Mouse (Mus musculus): ENCODE measurements around the gene Mettl16. TPM values are rescaled to one million over a fixed set of nuclear protein-coding genes. Genes with fewer than 3 reads are reported as not detected.
A peak's percentile ranks its signal among the peaks of the same experiment; 100 is the strongest.

The Mettl16 gene
- polyA plus RNA-seq, 1 experiment from 2014 or later = 56.3 TPM

DNA sequence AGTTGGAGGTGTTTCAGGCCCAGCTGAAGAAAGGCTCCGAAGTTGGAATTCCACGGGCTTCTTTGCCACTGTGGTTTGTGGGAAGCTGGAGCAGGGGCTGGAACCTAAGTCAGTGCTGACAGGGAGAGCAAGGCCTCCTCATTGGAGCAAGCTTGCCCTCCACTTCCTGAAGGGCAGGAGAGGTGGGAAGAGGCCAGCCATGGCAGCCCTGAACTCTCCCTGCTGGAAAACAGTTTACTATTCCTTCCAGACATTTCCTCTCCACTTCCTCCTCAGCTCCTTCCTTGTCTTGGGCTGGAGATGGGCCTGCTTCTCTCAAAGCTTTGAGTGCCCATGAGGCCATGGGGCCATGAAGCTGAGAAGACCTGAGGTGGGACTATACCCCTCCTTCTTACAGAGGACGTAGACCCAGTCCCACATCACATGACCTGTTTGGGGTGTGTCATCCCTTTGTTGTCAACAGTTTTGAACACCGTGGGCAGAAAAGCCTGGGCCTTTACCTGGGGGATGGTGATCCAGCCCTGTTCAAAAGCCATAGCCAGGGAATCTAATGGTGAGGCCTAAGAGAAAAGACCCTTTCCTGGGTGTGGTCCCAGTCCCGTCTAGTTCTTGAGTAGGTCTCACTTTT lies 64.1 kb downstream of the Mettl16 start:
- WGBS = 65% methylated on average over 5 of the region's 5 CpGs
- Histone ChIP-seq H3K4me1 (peaks cover 36% of the 10 kb centered on the region), H3K9me3 (no peaks in the 10 kb centered on the region), H3K4me2 (replicated peaks) (no peak overlapping the region), H3K27ac (replicated peaks) (no peak overlapping the region), H3K4me3 (no peak overlapping the region), H3K9ac (replicated peaks) (no peak overlapping the region), H3K36me3 (peaks cover 3% of the 10 kb centered on the region; the same call in 1 of the 2 replicates), H3K27me3 (peaks cover 4% of the 10 kb centered on the region; the same call in 1 of the 2 replicates)
- no peak for ATAC-seq (ENCODE audit: low FRiP score, low read depth)

DNA sequence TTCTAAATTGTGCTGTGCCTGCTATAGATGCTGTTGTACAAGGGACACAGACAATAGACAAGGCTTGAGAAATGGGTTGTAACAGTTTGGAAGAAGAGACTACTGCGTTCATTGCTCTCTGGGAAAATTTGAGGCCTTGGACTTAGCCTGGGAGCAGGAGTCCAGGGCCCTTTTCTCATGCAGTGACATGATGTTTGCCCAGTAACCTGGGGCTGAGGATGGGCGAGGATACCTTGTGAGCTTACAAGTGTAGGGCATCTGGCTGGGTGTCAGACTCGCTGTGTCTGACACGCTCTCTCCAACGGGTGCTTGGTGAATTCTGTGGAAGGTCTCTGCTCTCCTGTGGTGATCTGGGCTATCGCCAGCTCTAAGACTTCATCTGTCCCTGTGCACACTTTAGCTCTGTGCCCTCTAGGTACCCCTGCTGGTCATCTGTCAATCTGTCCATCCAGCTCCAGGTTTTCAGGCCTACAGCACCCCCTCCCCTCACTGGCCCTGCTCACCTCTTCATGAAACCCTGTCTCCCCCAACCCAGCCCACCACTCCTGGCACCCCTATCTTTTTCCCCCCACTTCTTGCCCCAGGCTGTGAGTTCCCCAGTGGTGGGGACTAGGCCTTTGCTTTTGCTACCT lies 65.1 kb downstream of the Mettl16 start:
- WGBS = 85% methylated on average over 6 of the region's 6 CpGs
- no peak for ATAC-seq (ENCODE audit: low FRiP score, low read depth)
- 0 out of 2 replicates have a peak overlapping the region, but pooled peaks have one; percentile 43 for H3K9ac ChIP-seq (replicated peaks)
- H3K4me3 ChIP-seq = no peak overlapping the region
- H3K27ac ChIP-seq (replicated peaks) = no peak overlapping the region
- H3K27me3 ChIP-seq = peaks cover 4% of the 10 kb centered on the region; the same call in 1 of the 2 replicates
- no peak overlapping the region for H3K4me2 ChIP-seq (replicated peaks)
- H3K9me3 ChIP-seq = no peaks in the 10 kb centered on the region
- H3K36me3 ChIP-seq = peaks cover 6% of the 10 kb centered on the region; the same call in 1 of the 2 replicates
- H3K4me1 ChIP-seq = peaks cover 39% of the 10 kb centered on the region

DNA sequence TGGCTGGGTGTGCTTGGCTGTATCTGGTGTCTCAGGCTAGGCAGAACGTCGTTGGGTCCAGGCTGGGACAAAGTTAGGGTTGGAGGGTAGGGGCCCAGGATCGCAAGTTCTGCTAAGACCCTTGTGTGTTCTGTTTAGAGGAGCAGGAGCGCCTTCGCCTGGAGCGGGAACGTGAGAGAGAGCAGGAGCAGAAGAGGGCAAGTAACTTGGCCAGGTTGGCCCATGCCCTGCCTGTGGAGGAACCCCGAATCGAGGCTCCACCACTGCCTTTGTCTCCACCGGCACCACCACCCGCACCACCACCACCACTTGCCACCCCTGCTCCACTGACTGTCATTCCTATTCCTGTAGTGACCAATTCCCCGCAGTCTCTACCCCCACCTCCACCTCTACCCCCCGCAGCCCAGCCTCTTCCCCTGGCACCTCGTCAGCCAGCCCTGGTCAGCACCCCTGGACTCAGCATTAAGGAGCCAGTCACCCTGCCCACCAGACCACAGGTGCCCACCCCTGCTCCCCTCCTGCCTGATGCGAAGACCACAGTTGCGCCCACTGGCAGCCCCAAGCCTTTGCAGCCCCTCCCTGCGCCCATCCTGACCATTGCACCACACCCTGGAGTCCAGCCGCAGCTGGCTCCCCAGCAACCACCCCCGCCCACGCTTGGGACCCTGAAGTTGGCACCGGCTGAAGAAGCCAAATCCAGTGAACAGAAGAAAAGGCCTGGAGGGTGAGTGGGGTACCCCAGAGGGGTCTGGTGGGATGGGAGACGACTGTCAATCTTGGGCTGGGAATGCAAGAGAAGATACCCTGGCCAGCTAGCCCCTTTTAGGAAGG lies 65.8 kb downstream of the Mettl16 start:
- Histone ChIP-seq H3K27me3 (peaks cover 4% of the 10 kb centered on the region; the same call in 1 of the 2 replicates), H3K9ac (replicated peaks) (no peak overlapping the region), H3K36me3 (peaks cover 6% of the 10 kb centered on the region; the same call in 1 of the 2 replicates), H3K9me3 (no peaks in the 10 kb centered on the region), H3K27ac (replicated peaks) (no peak overlapping the region), H3K4me3 (no peak overlapping the region), H3K4me1 (peaks cover 39% of the 10 kb centered on the region), H3K4me2 (replicated peaks) (no peak overlapping the region)
- no peak for ATAC-seq (ENCODE audit: low FRiP score, low read depth)
- 92% methylated on average over 22 of the region's 22 CpGs for WGBS

DNA sequence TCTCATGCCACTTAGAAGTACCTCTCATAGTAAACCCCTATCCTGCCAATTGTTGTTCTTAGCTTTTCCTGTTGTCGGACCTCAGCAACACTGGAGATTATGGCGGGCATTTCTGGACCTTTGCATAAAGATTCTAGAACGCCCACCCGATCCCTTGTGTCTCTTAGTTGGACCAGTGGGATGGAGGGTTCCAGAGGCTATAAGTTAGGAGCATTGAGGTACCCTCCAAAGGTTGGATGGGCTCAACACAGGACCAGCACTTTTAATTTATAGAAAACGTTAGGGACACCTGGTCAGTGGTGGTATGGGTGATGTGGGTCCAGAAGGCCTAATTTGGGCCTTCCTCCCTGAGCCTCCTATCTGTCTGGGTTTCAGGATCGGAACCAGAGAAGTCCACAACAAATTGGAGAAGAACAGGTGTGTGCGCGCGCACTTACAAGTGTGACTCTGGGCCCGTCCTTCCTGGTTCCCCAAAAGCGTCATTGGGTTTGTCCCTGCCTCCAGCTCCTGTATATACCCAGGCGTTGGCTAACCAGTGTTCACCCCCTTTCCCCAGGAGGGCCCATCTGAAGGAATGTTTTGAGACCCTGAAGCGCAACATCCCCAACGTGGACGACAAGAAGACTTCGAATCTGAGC lies 66.5 kb downstream of the Mettl16 start:
- H3K4me3 ChIP-seq = peak overlapping the region; percentile 62
- WGBS = 42% methylated on average over 16 of the region's 16 CpGs
- peak overlapping the region; percentile 91 for H3K27ac ChIP-seq (replicated peaks)
- H3K4me1 ChIP-seq = peaks cover 39% of the 10 kb centered on the region
- no peak for ATAC-seq (ENCODE audit: low FRiP score, low read depth)
- peaks cover 4% of the 10 kb centered on the region; the same call in 1 of the 2 replicates for H3K27me3 ChIP-seq
- H3K4me2 ChIP-seq (replicated peaks) = peak overlapping the region; percentile 77
- no peaks in the 10 kb centered on the region for H3K9me3 ChIP-seq
- peak overlapping the region; percentile 66 for H3K9ac ChIP-seq (replicated peaks)
- H3K36me3 ChIP-seq = peaks cover 13% of the 10 kb centered on the region

DNA sequence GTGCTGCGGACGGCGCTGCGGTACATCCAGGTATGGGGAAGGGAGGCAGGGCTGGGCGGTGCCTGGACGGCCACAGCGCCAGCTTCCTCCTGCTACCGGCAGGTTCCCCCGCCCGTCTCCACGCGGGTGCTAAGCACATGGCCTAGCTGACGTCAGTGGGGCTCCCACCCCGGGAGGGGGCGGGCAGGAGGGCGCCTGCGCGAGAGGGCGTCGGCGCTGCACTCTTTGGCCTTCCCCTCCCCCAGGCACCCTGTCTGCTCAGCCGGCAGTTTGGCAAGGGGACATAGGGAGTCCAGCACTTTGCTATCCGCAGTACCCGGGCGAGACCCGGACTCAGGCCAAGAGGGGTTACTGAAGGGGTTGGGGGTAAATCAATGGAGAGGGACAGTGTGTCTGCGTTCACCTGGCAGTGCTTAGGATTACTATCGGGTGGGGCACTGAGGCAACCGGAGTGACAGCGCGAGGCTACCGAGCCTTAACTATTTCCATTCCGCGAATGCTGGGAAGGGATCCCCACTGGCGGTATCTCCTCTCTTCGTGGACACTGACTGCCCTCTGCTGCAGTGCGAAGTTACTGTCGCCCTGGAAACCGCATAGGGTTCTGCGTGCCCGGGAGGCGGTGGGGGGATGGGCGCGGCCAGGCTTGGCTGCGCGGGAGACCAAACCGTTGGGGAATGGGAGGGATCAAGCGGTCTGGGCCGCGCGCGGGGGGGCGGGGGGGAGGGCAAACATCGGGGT lies 67.2 kb downstream of the Mettl16 start:
- Histone ChIP-seq H3K9me3 (no peaks in the 10 kb centered on the region), H3K4me2 (replicated peaks) (peak overlapping the region; percentile 77), H3K27ac (replicated peaks) (peak overlapping the region; percentile 91), H3K4me1 (peaks cover 34% of the 10 kb centered on the region), H3K27me3 (peaks cover 4% of the 10 kb centered on the region; the same call in 1 of the 2 replicates), H3K4me3 (peak overlapping the region; percentile 62), H3K9ac (replicated peaks) (peak overlapping the region; percentile 66), H3K36me3 (peaks cover 20% of the 10 kb centered on the region)
- peak; percentile 82 for ATAC-seq (ENCODE audit: low FRiP score, low read depth)
- WGBS = under 1% methylated on average over 46 of the region's 54 CpGs

DNA sequence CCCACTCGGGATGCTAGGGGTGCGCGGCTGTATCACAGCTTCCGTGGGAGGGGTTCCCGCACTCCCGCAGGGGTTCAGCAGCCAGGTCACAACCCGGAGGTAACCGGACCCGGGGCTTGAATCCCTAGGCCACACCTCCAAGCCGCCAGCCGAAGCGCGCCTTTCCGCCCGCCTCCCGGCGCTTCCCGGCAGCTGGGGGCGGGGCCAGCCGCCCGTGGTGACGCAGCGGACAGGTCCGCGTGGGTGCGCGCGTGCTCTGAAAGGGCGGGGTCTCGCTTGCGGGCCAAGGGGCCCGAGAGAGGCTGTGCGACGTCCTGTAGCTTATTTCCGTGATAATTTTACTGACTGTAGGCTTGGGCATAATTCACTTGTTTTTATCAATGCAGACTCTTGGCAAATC lies 67.8 kb downstream of the Mettl16 start:
- peak overlapping the region; percentile 66 for H3K9ac ChIP-seq (replicated peaks)
- H3K9me3 ChIP-seq = no peaks in the 10 kb centered on the region
- H3K27ac ChIP-seq (replicated peaks) = peak overlapping the region; percentile 91
- ATAC-seq (ENCODE audit: low FRiP score, low read depth) = peak; percentile 69
- peak overlapping the region; percentile 77 for H3K4me2 ChIP-seq (replicated peaks)
- under 1% methylated on average over 28 of the region's 35 CpGs for WGBS
- peaks cover 26% of the 10 kb centered on the region for H3K36me3 ChIP-seq
- peaks cover 4% of the 10 kb centered on the region; the same call in 1 of the 2 replicates for H3K27me3 ChIP-seq
- H3K4me3 ChIP-seq = peak overlapping the region; percentile 62
- peaks cover 28% of the 10 kb centered on the region for H3K4me1 ChIP-seq

DNA sequence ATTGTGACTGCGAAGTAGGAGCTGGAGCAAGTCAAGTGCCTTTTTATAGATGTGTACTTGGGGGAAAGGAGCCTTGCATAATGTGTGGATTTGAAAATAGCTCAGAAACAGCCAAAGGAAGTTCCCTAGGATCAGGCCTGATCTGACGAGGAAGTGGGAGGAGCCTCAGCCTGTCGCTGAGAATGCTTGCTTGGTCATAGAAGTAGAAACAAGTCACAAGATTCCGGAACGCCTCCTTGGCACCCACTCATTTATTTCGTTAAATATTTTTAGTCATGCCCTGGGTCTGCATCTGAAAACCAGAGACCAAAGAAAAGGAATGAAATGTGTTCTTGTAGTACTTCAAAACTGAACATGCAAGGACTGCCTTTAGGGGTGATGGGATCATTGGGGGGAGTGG lies 68.3 kb downstream of the Mettl16 start:
- no peak overlapping the region; the same call in 1 of the 2 replicates for H3K27ac ChIP-seq (replicated peaks)
- no peak for ATAC-seq (ENCODE audit: low FRiP score, low read depth)
- H3K4me1 ChIP-seq = peaks cover 23% of the 10 kb centered on the region
- H3K9me3 ChIP-seq = no peaks in the 10 kb centered on the region
- H3K4me3 ChIP-seq = peak overlapping the region; percentile 62; the same call in 1 of the 2 replicates
- 52% methylated on average over 6 of the region's 6 CpGs for WGBS
- no peak overlapping the region for H3K9ac ChIP-seq (replicated peaks)
- H3K36me3 ChIP-seq = peaks cover 31% of the 10 kb centered on the region
- H3K27me3 ChIP-seq = peaks cover 4% of the 10 kb centered on the region; the same call in 1 of the 2 replicates
- H3K4me2 ChIP-seq (replicated peaks) = peak overlapping the region; percentile 77

DNA sequence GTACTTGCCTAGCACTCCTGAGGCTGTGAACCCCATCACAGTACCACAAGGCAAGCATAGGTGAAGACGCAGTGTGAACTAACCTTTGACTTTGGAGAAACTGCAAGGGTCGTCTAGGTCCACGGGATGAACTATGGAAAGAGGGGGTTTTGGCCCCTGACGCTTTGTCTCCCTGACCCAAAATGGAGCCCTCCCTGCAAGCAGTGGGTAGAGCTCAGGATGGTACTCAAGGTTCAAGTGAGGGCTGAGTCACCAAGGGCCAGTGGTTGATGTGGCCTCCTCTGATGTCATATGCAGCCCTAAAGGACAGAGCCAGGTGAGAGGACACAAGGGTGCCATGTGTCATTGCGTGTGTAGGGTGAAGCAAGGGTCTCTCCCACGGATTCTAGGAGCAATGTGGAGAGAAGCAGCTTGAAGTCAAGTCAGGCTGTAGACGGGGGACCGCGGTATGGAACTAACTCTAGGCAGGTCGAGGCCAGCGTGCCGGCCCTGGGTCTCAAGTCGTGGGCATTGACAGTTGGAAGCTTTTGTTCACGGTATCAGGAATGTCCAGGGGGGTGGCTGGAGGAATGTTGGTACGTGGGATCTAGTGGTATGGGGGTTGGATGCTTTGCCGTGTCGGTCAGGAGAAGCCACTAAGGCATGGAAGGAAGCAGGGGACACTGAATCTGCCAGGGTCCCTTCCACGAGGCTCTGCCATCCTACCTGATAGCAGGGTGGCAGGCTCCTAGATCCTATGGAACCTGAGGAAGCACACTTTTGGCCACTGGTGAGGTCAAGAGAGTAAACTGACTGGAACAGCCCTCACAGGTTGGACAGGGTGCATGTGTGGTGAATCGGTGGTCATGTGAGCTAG lies 69.5 kb downstream of the Mettl16 start:
- H3K4me1 ChIP-seq = peaks cover 18% of the 10 kb centered on the region
- no peak for ATAC-seq (ENCODE audit: low FRiP score, low read depth)
- H3K36me3 ChIP-seq = peaks cover 41% of the 10 kb centered on the region
- 93% methylated on average over 19 of the region's 19 CpGs for WGBS
- peaks cover 4% of the 10 kb centered on the region; the same call in 1 of the 2 replicates for H3K27me3 ChIP-seq
- H3K4me2 ChIP-seq (replicated peaks) = no peak overlapping the region
- no peak overlapping the region for H3K27ac ChIP-seq (replicated peaks)
- H3K9ac ChIP-seq (replicated peaks) = no peak overlapping the region
- no peak overlapping the region for H3K4me3 ChIP-seq
- no peaks in the 10 kb centered on the region for H3K9me3 ChIP-seq

DNA sequence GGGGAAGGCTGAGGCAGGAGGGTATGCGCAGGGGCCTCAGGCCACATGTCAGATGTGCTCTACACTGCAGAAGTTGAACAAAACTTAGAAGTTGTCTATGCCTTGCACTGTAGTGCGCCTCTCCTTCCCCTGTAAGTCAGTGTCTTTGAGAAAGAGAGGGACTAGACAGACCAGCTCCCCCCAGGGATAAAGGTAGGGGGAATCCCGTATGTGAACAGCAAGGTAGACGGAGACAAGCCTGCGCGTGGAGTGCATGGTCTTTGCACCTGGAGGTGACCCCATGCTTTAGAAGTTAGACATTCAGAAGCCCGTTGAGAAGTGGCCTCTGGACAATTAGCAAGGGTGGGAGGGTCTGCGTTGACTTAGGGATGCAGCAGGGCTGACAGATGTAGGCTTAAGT lies 70.1 kb downstream of the Mettl16 start:
- Histone ChIP-seq H3K4me1 (peaks cover 15% of the 10 kb centered on the region), H3K27ac (replicated peaks) (0 out of 2 replicates have a peak overlapping the region, but pooled peaks have one; percentile 15), H3K27me3 (peaks cover 4% of the 10 kb centered on the region; the same call in 1 of the 2 replicates), H3K4me2 (replicated peaks) (no peak overlapping the region), H3K9ac (replicated peaks) (no peak overlapping the region), H3K4me3 (no peak overlapping the region), H3K9me3 (0 out of 2 replicates have a peak, but pooled peaks cover 3% of the 10 kb centered on the region), H3K36me3 (peaks cover 46% of the 10 kb centered on the region)
- WGBS = 92% methylated on average over 8 of the region's 8 CpGs
- ATAC-seq (ENCODE audit: low FRiP score, low read depth) = no peak

DNA sequence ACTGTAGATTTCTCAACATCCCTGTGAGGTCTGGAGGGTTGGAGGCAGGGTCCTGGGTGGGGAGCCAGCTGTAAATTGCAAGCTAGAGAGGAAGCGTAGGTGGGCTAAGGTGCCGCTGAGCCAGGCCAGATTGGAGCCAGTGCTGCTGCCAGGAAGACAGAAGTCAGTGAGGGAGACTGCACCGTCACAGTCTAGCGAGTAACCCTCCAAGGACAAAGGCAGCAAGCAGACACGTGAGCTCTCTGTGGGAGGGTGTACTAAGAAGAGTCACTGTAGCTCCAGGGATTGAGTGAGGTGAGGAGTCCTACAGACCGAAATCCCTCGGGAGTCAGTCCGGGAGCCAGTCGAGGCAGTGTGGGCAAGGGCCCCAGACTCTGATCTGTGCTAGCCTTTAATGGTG lies 70.7 kb downstream of the Mettl16 start:
- ATAC-seq (ENCODE audit: low FRiP score, low read depth) = no peak
- 0 out of 2 replicates have a peak overlapping the region, but pooled peaks have one; percentile 15 for H3K27ac ChIP-seq (replicated peaks)
- 0 out of 2 replicates have a peak, but pooled peaks cover 3% of the 10 kb centered on the region for H3K9me3 ChIP-seq
- H3K4me3 ChIP-seq = no peak overlapping the region
- peaks cover 4% of the 10 kb centered on the region; the same call in 1 of the 2 replicates for H3K27me3 ChIP-seq
- peaks cover 14% of the 10 kb centered on the region for H3K4me1 ChIP-seq
- H3K9ac ChIP-seq (replicated peaks) = no peak overlapping the region
- 70% methylated on average over 9 of the region's 9 CpGs for WGBS
- H3K36me3 ChIP-seq = peaks cover 48% of the 10 kb centered on the region
- H3K4me2 ChIP-seq (replicated peaks) = no peak overlapping the region

All from midbrain, embryonic 12.5 days (tissue).